Mouse (Mus musculus): Measurements from ENCODE around the gene Rcsd1. TPM values are rescaled to one million over a fixed set of nuclear protein-coding genes. Genes with fewer than 3 reads are reported as not detected.
A peak's percentile ranks its signal among the peaks of the same experiment; 100 is the strongest.

The Rcsd1 gene
- 9.9 and 10.5 TPM in 2 replicates for polyA plus RNA-seq (2015; fragmentation: Nextera tagmentation; extraction: Ambion mirVana)

GRCm38 (mm10) chr1:165709629-165710256 is at the start of gene Rcsd1:
TSS of gene Rcsd1 (minus strand) at chr1:165709757.
- no peak within 1 kb of the TSS for H3K9ac ChIP-seq
- no peaks in the 10 kb centered on the region for H3K9me3 ChIP-seq
- H3K27ac ChIP-seq (replicated peaks): no peak within 1 kb of the TSS
- no peak for ATAC-seq (ENCODE audit: low FRiP score, low read depth)
- H3K4me3 ChIP-seq: no peak within 1 kb of the TSS
- H3K4me1 ChIP-seq (replicated peaks): peaks cover 13% of the 10 kb centered on the region
- WGBS: 57% methylated on average over 5 of the region's 5 CpGs
- H3K4me2 ChIP-seq: peak within 1 kb of the TSS; percentile 99
- H3K36me3 ChIP-seq: no peaks in the 10 kb centered on the region
- peaks cover 17% of the 10 kb centered on the region for H3K27me3 ChIP-seq

GRCm38 (mm10) chr1:165755194-165755593 is 45.6 kb upstream of the Rcsd1 start:
- Histone ChIP-seq H3K9ac (no peak overlapping the region), H3K4me1 (replicated peaks) (no peaks in the 10 kb centered on the region), H3K27ac (replicated peaks) (no peak overlapping the region), H3K27me3 (no peaks in the 10 kb centered on the region), H3K4me3 (no peak overlapping the region), H3K36me3 (no peaks in the 10 kb centered on the region), H3K4me2 (no peak overlapping the region), H3K9me3 (no peaks in the 10 kb centered on the region)
- WGBS: 76% methylated on average over 4 of the region's 4 CpGs
- ATAC-seq (ENCODE audit: low FRiP score, low read depth): no peak

GRCm38 (mm10) chr1:165754205-165754604 is 44.6 kb upstream of the Rcsd1 start:
- no peak overlapping the region for H3K4me3 ChIP-seq
- no peak for ATAC-seq (ENCODE audit: low FRiP score, low read depth)
- H3K36me3 ChIP-seq: no peaks in the 10 kb centered on the region
- H3K9me3 ChIP-seq: no peaks in the 10 kb centered on the region
- H3K9ac ChIP-seq: no peak overlapping the region
- H3K27me3 ChIP-seq: no peaks in the 10 kb centered on the region
- WGBS: 94% methylated on average over 6 of the region's 6 CpGs
- H3K4me1 ChIP-seq (replicated peaks): no peaks in the 10 kb centered on the region
- H3K27ac ChIP-seq (replicated peaks): no peak overlapping the region
- no peak overlapping the region for H3K4me2 ChIP-seq

GRCm38 (mm10) chr1:165751838-165752237 is 42.3 kb upstream of the Rcsd1 start:
- ATAC-seq (ENCODE audit: low FRiP score, low read depth): no peak
- H3K4me2 ChIP-seq: no peak overlapping the region
- no peak overlapping the region for H3K4me3 ChIP-seq
- no peak overlapping the region for H3K27ac ChIP-seq (replicated peaks)
- no peak overlapping the region for H3K9ac ChIP-seq
- H3K9me3 ChIP-seq: no peaks in the 10 kb centered on the region
- H3K4me1 ChIP-seq (replicated peaks): no peaks in the 10 kb centered on the region
- 82% methylated on average over 5 of the region's 5 CpGs for WGBS
- no peaks in the 10 kb centered on the region for H3K36me3 ChIP-seq
- H3K27me3 ChIP-seq: no peaks in the 10 kb centered on the region

GRCm38 (mm10) chr1:165751142-165751541 is 41.6 kb upstream of the Rcsd1 start:
- Histone ChIP-seq H3K27me3 (no peaks in the 10 kb centered on the region), H3K4me2 (no peak overlapping the region), H3K9ac (no peak overlapping the region), H3K9me3 (no peaks in the 10 kb centered on the region), H3K27ac (replicated peaks) (no peak overlapping the region), H3K36me3 (no peaks in the 10 kb centered on the region), H3K4me1 (replicated peaks) (no peaks in the 10 kb centered on the region), H3K4me3 (no peak overlapping the region)
- no peak for ATAC-seq (ENCODE audit: low FRiP score, low read depth)

- no peak overlapping the region for H3K9ac ChIP-seq
- no peaks in the 10 kb centered on the region for H3K36me3 ChIP-seq
- no peak overlapping the region for H3K4me2 ChIP-seq
- H3K27me3 ChIP-seq: no peaks in the 10 kb centered on the region
- ATAC-seq (ENCODE audit: low FRiP score, low read depth): no peak
- H3K4me1 ChIP-seq (replicated peaks): no peaks in the 10 kb centered on the region
- 36% methylated on average over 11 of the region's 11 CpGs for whole genome bisulfite sequencing
- no peaks in the 10 kb centered on the region for H3K9me3 ChIP-seq
- no peak overlapping the region for H3K4me3 ChIP-seq
- H3K27ac ChIP-seq (replicated peaks): no peak overlapping the region
Measured at GRCm38 (mm10) chr1:165748053-165748452, 38.5 kb upstream of the Rcsd1 start.

GRCm38 (mm10) chr1:165741989-165742388 is 32.4 kb upstream of the Rcsd1 start:
- Histone ChIP-seq H3K27me3 (no peaks in the 10 kb centered on the region), H3K27ac (replicated peaks) (no peak overlapping the region), H3K9me3 (no peaks in the 10 kb centered on the region), H3K4me3 (no peak overlapping the region), H3K4me1 (replicated peaks) (no peaks in the 10 kb centered on the region), H3K9ac (no peak overlapping the region), H3K4me2 (no peak overlapping the region), H3K36me3 (no peaks in the 10 kb centered on the region)
- ATAC-seq (ENCODE audit: low FRiP score, low read depth): no peak
- 91% methylated on average over 8 of the region's 8 CpGs for WGBS

- H3K27ac ChIP-seq (replicated peaks): no peak overlapping the region
- no peaks in the 10 kb centered on the region for H3K9me3 ChIP-seq
- peaks cover 2% of the 10 kb centered on the region; the same call in 1 of the 2 replicates for H3K27me3 ChIP-seq
- no peaks in the 10 kb centered on the region for H3K36me3 ChIP-seq
- 90% methylated on average over 1 of the region's 1 CpGs for WGBS
- H3K4me2 ChIP-seq: no peak overlapping the region
- no peak overlapping the region for H3K9ac ChIP-seq
- H3K4me3 ChIP-seq: no peak overlapping the region
- ATAC-seq (ENCODE audit: low FRiP score, low read depth): no peak
- H3K4me1 ChIP-seq (replicated peaks): peaks cover 3% of the 10 kb centered on the region; the same call in 1 of the 2 replicates
Measured at GRCm38 (mm10) chr1:165738985-165739384, 29.4 kb upstream of the Rcsd1 start.

GRCm38 (mm10) chr1:165737867-165738266 is 28.3 kb upstream of the Rcsd1 start:
- Histone ChIP-seq H3K9ac (no peak overlapping the region), H3K27me3 (peaks cover 2% of the 10 kb centered on the region; the same call in 1 of the 2 replicates), H3K4me3 (no peak overlapping the region), H3K9me3 (no peaks in the 10 kb centered on the region), H3K4me2 (no peak overlapping the region), H3K4me1 (replicated peaks) (peaks cover 3% of the 10 kb centered on the region; the same call in 1 of the 2 replicates), H3K36me3 (no peaks in the 10 kb centered on the region), H3K27ac (replicated peaks) (no peak overlapping the region)
- ATAC-seq (ENCODE audit: low FRiP score, low read depth): no peak
- 56% methylated on average over 3 of the region's 3 CpGs for WGBS

- H3K36me3 ChIP-seq: no peaks in the 10 kb centered on the region
- no peak overlapping the region for H3K9ac ChIP-seq
- H3K4me1 ChIP-seq (replicated peaks): peaks cover 3% of the 10 kb centered on the region; the same call in 1 of the 2 replicates
- 47% methylated on average over 5 of the region's 5 CpGs for WGBS
- no peak for ATAC-seq (ENCODE audit: low FRiP score, low read depth)
- H3K4me3 ChIP-seq: no peak overlapping the region
- H3K4me2 ChIP-seq: no peak overlapping the region
- no peak overlapping the region for H3K27ac ChIP-seq (replicated peaks)
- H3K27me3 ChIP-seq: peaks cover 2% of the 10 kb centered on the region; the same call in 1 of the 2 replicates
- H3K9me3 ChIP-seq: no peaks in the 10 kb centered on the region
Measured at GRCm38 (mm10) chr1:165737451-165737850, 27.9 kb upstream of the Rcsd1 start.

GRCm38 (mm10) chr1:165735826-165736818 is 26.6 kb upstream of the Rcsd1 start:
- peak; percentile 82 for ATAC-seq (ENCODE audit: low FRiP score, low read depth)
- no peak overlapping the region for H3K27ac ChIP-seq (replicated peaks)
- H3K9me3 ChIP-seq: no peaks in the 10 kb centered on the region
- peaks cover 2% of the 10 kb centered on the region; the same call in 1 of the 2 replicates for H3K27me3 ChIP-seq
- peak overlapping the region; percentile 27; the same call in 1 of the 2 replicates for H3K4me2 ChIP-seq
- peaks cover 3% of the 10 kb centered on the region; the same call in 1 of the 2 replicates for H3K4me1 ChIP-seq (replicated peaks)
- 35% methylated on average over 20 of the region's 20 CpGs for WGBS
- H3K36me3 ChIP-seq: no peaks in the 10 kb centered on the region
- no peak overlapping the region for H3K4me3 ChIP-seq
- H3K9ac ChIP-seq: no peak overlapping the region

- Histone ChIP-seq H3K4me2 (no peak overlapping the region), H3K4me1 (replicated peaks) (peaks cover 3% of the 10 kb centered on the region; the same call in 1 of the 2 replicates), H3K27me3 (peaks cover 2% of the 10 kb centered on the region; the same call in 1 of the 2 replicates), H3K9me3 (no peaks in the 10 kb centered on the region), H3K36me3 (no peaks in the 10 kb centered on the region), H3K9ac (no peak overlapping the region), H3K4me3 (no peak overlapping the region), H3K27ac (replicated peaks) (no peak overlapping the region)
- ATAC-seq (ENCODE audit: low FRiP score, low read depth): no peak
- WGBS: 92% methylated on average over 2 of the region's 2 CpGs
Measured at GRCm38 (mm10) chr1:165734840-165735239, 25.3 kb upstream of the Rcsd1 start.

Measured in hindbrain, embryonic 15.5 days (tissue).